Mouse (Mus musculus): Measurements from ENCODE around the gene Lce1e.

DNA sequence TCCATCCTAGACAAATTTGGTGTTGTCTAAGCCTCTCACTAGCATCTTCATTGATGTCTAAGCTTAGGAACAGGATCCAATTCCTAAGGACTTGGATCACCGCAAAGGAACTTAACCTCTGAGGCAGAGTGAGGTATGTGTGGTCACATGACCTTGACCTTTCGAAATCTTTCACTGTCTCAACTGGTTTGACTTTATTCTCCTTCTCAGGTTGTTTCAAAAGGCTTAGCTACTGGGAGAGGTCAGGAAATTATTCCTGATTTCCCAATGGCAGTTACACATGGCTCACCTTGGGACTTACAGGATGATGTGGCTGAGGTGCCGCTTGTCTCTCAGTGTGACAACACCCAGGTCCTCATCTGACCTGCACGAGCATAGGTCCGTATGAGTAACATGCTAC, 13.8 kb upstream of the Lce1e start:
- TF ChIP-seq CTCF (IDR thresholded peaks at IDR 0.05; ENCODE audit: low read depth) (no peak), EP300 (optimal IDR thresholded peaks at IDR 0.05) (no peak)
